Mouse (Mus musculus): ENCODE measurements around the gene Sf3a3. TPM values are rescaled to one million over a fixed set of nuclear protein-coding genes. Genes with fewer than 3 reads are reported as not detected.

The Sf3a3 gene
- total and polyA plus RNA-seq, 2 experiments from 2014 or later: 54.4 to 84.1 TPM

- DNase-seq (peak; percentile 66), ATAC-seq (peak; percentile 86)
- Histone ChIP-seq H3K36me3 (ENCODE audit: insufficient read depth) (no peaks in the 10 kb centered on the region), H3K27ac (ENCODE audit: low read depth, low read length) (no peak overlapping the region), H3K4me2 (ENCODE audit: low read depth) (no peak overlapping the region), H3K4me3 (ENCODE audit: low read depth, low read length) (no peak overlapping the region), H3K9me3 (ENCODE audit: low read length) (no peaks in the 10 kb centered on the region), H3K4me1 (ENCODE audit: insufficient read depth) (no peaks in the 10 kb centered on the region), H3K9ac (no peak overlapping the region), H3K27me3 (ENCODE audit: insufficient read depth, low read length) (no peaks in the 10 kb centered on the region)
- 66% methylated on average over 23 of the region's 23 CpGs for WGBS
- TF ChIP-seq CTCF (IDR thresholded peaks at IDR 0.05; ENCODE audit: low read depth): no peak
Observed at GRCm38 (mm10) chr4:124765802-124766565, 51.4 kb downstream of the Sf3a3 start.

- DNase-seq (no peak), ATAC-seq (no peak)
- no peak for TF ChIP-seq CTCF (IDR thresholded peaks at IDR 0.05; ENCODE audit: low read depth)
- no peak overlapping the region for H3K4me2 ChIP-seq (ENCODE audit: low read depth)
- H3K9ac ChIP-seq: no peak overlapping the region
- H3K27ac ChIP-seq (ENCODE audit: low read depth, low read length): no peak overlapping the region
- no peaks in the 10 kb centered on the region for H3K36me3 ChIP-seq (ENCODE audit: insufficient read depth)
- H3K9me3 ChIP-seq (ENCODE audit: low read length): no peaks in the 10 kb centered on the region
- 83% methylated on average over 2 of the region's 2 CpGs for WGBS
- H3K27me3 ChIP-seq (ENCODE audit: insufficient read depth, low read length): no peaks in the 10 kb centered on the region
- H3K4me1 ChIP-seq (ENCODE audit: insufficient read depth): no peaks in the 10 kb centered on the region
- H3K4me3 ChIP-seq (ENCODE audit: low read depth, low read length): no peak overlapping the region
Observed at GRCm38 (mm10) chr4:124766566-124766940, 52.0 kb downstream of the Sf3a3 start.

- Histone ChIP-seq H3K4me1 (ENCODE audit: insufficient read depth) (no peaks in the 10 kb centered on the region), H3K4me3 (ENCODE audit: low read depth, low read length) (no peak overlapping the region), H3K9ac (no peak overlapping the region), H3K36me3 (ENCODE audit: insufficient read depth) (no peaks in the 10 kb centered on the region), H3K4me2 (ENCODE audit: low read depth) (no peak overlapping the region), H3K9me3 (ENCODE audit: low read length) (no peaks in the 10 kb centered on the region), H3K27ac (ENCODE audit: low read depth, low read length) (no peak overlapping the region), H3K27me3 (ENCODE audit: insufficient read depth, low read length) (no peaks in the 10 kb centered on the region)
- DNase-seq (no peak), ATAC-seq (no peak)
- WGBS: 90% methylated on average over 13 of the region's 13 CpGs
- TF ChIP-seq CTCF (IDR thresholded peaks at IDR 0.05; ENCODE audit: low read depth): no peak
Observed at GRCm38 (mm10) chr4:124768963-124769591, 54.5 kb downstream of the Sf3a3 start.

- no peaks in the 10 kb centered on the region for H3K4me1 ChIP-seq (ENCODE audit: insufficient read depth)
- TF ChIP-seq CTCF (IDR thresholded peaks at IDR 0.05; ENCODE audit: low read depth): peak; percentile 43
- no peak overlapping the region for H3K27ac ChIP-seq (ENCODE audit: low read depth, low read length)
- no peak; the same call in 1 of the 2 replicates for ATAC-seq
- WGBS: 71% methylated on average over 5 of the region's 5 CpGs
- peak; percentile 30 for DNase-seq
- H3K9me3 ChIP-seq (ENCODE audit: low read length): no peaks in the 10 kb centered on the region
- H3K36me3 ChIP-seq (ENCODE audit: insufficient read depth): no peaks in the 10 kb centered on the region
- no peak overlapping the region for H3K4me2 ChIP-seq (ENCODE audit: low read depth)
- no peak overlapping the region for H3K9ac ChIP-seq
- no peaks in the 10 kb centered on the region for H3K27me3 ChIP-seq (ENCODE audit: insufficient read depth, low read length)
- no peak overlapping the region for H3K4me3 ChIP-seq (ENCODE audit: low read depth, low read length)
Observed at GRCm38 (mm10) chr4:124770624-124771023, 56.0 kb downstream of the Sf3a3 start.

- no peak for TF ChIP-seq CTCF (IDR thresholded peaks at IDR 0.05; ENCODE audit: low read depth)
- H3K4me1 ChIP-seq (ENCODE audit: insufficient read depth): no peaks in the 10 kb centered on the region
- no peak for DNase-seq
- H3K4me2 ChIP-seq (ENCODE audit: low read depth): no peak overlapping the region
- ATAC-seq: no peak
- H3K9ac ChIP-seq: no peak overlapping the region
- WGBS: 76% methylated on average over 4 of the region's 4 CpGs
- H3K27me3 ChIP-seq (ENCODE audit: insufficient read depth, low read length): no peaks in the 10 kb centered on the region
- 0 out of 2 replicates have a peak, but pooled peaks cover under 1% of the 10 kb centered on the region for H3K36me3 ChIP-seq (ENCODE audit: insufficient read depth)
- H3K4me3 ChIP-seq (ENCODE audit: low read depth, low read length): no peak overlapping the region
- no peak overlapping the region for H3K27ac ChIP-seq (ENCODE audit: low read depth, low read length)
- no peaks in the 10 kb centered on the region for H3K9me3 ChIP-seq (ENCODE audit: low read length)
Observed at GRCm38 (mm10) chr4:124772125-124772524, 57.5 kb downstream of the Sf3a3 start.

- no peak for ATAC-seq
- no peaks in the 10 kb centered on the region for H3K9me3 ChIP-seq (ENCODE audit: low read length)
Observed at GRCm38 (mm10) chr4:124773449-124773848, 58.9 kb downstream of the Sf3a3 start.

GRCm38 (mm10) chr4:124773995-124774394, 59.4 kb downstream of the Sf3a3 start:
- no peak for TF ChIP-seq CTCF (IDR thresholded peaks at IDR 0.05; ENCODE audit: low read depth)
- H3K27me3 ChIP-seq (ENCODE audit: insufficient read depth, low read length): no peaks in the 10 kb centered on the region
- no peak for DNase-seq
- no peaks in the 10 kb centered on the region for H3K9me3 ChIP-seq (ENCODE audit: low read length)
- H3K27ac ChIP-seq (ENCODE audit: low read depth, low read length): no peak overlapping the region
- no peak overlapping the region for H3K4me3 ChIP-seq (ENCODE audit: low read depth, low read length)
- no peak overlapping the region for H3K4me2 ChIP-seq (ENCODE audit: low read depth)
- WGBS: 94% methylated on average over 6 of the region's 6 CpGs
- no peak overlapping the region for H3K9ac ChIP-seq
- peaks cover 7% of the 10 kb centered on the region for H3K36me3 ChIP-seq (ENCODE audit: insufficient read depth)
- no peaks in the 10 kb centered on the region for H3K4me1 ChIP-seq (ENCODE audit: insufficient read depth)
- ATAC-seq: no peak

More at GRCm38 (mm10) chr4:124773449-124773848, 58.9 kb downstream of the Sf3a3 start:
- Histone ChIP-seq H3K4me2 (ENCODE audit: low read depth) (no peak overlapping the region), H3K9ac (no peak overlapping the region), H3K4me3 (ENCODE audit: low read depth, low read length) (no peak overlapping the region), H3K27me3 (ENCODE audit: insufficient read depth, low read length) (no peaks in the 10 kb centered on the region), H3K36me3 (ENCODE audit: insufficient read depth) (0 out of 2 replicates have a peak, but pooled peaks cover 3% of the 10 kb centered on the region), H3K4me1 (ENCODE audit: insufficient read depth) (no peaks in the 10 kb centered on the region), H3K27ac (ENCODE audit: low read depth, low read length) (no peak overlapping the region)
- WGBS: 83% methylated on average over 2 of the region's 2 CpGs
- DNase-seq: no peak
- TF ChIP-seq CTCF (IDR thresholded peaks at IDR 0.05; ENCODE audit: low read depth): no peak

Data from forebrain, postnatal 0 days (tissue).